ENCODE assay signal across 8 mouse cellular contexts in genomic region chr17:31519946-31520838, GRCm38 (mm10). TPM values are rescaled to one million over a fixed set of nuclear protein-coding genes. Genes with fewer than 3 reads are reported as not detected.
A peak's percentile ranks its signal among the peaks of the same experiment; 100 is the strongest.
DNase-seq lines count a peak whose midpoint lies in the region; ATAC-seq lines count a peak whose summit lies in the region.

Gene Wdr4, minus strand, starts transcription at chr17:31519980.
Gene Ndufv3, plus strand, starts transcription at chr17:31520115.

- peak within 1 kb of the TSS; percentile 83 for H3K4me3 ChIP-seq in hindbrain, embryonic 16.5 days (ENCODE audit: low read length)
- peak within 1 kb of the TSS; percentile 98 for H3K4me3 ChIP-seq in macrophage (ENCODE audit: inconsistent target)

- H3K27ac ChIP-seq in hindbrain, embryonic 16.5 days (ENCODE audit: low read depth, low read length), result peak within 1 kb of the TSS; percentile 87
- H3K27ac ChIP-seq in macrophage, result peak within 1 kb of the TSS; percentile 74

- H3K4me2 ChIP-seq in hindbrain, embryonic 16.5 days (ENCODE audit: low read length), result peak within 1 kb of the TSS; percentile 76

- no peaks in the 10 kb centered on the region for H3K27me3 ChIP-seq in hindbrain, embryonic 16.5 days (replicated peaks; ENCODE audit: control insufficient read depth, insufficient read depth, low read length)

- H3K36me3 ChIP-seq in hindbrain, embryonic 16.5 days (ENCODE audit: control insufficient read depth, insufficient read depth, low read length), result peaks cover 3% of the 10 kb centered on the region; the same call in 1 of the 2 replicates
- peaks cover 11% of the 10 kb centered on the region for H3K36me3 ChIP-seq in macrophage (ENCODE audit: inconsistent target)

- peak; percentile 97 for ATAC-seq in hindbrain, embryonic 16.5 days

- DNase-seq in WW6 (ENCODE audit: low read depth, low spot score), result peak; percentile 99
- DNase-seq in cerebellum, postnatal 4 days (ENCODE audit: low spot score in 2 of 2), result peak; percentile 92 to 95
- peak; percentile 100 for DNase-seq in gastrocnemius, adult 18-20 months (ENCODE audit: low spot score)
- peak; percentile 99 for DNase-seq in left cerebral cortex, adult 18-20 months (ENCODE audit: low spot score in 2 of 2)
- peak; percentile 99 for DNase-seq in right cerebral cortex, adult 18-20 months
- DNase-seq in urinary bladder, postnatal 10 days (ENCODE audit: low spot score), result peak; percentile 94

- no peaks in the 10 kb centered on the region for H3K9me3 ChIP-seq in hindbrain, embryonic 16.5 days (ENCODE audit: control insufficient read depth, low read length)

- peaks cover 52% of the 10 kb centered on the region for H3K79me2 ChIP-seq in macrophage (ENCODE audit: inconsistent target)

- H3K4me1 ChIP-seq in hindbrain, embryonic 16.5 days (ENCODE audit: control insufficient read depth, insufficient read depth, low read depth, low read length), result peaks cover 17% of the 10 kb centered on the region

- WGBS in hindbrain, embryonic 16.5 days, result under 1% methylated on average over 45 of the region's 45 CpGs
- under 1% methylated on average over 45 of the region's 45 CpGs for WGBS in macrophage (ENCODE audit: missing documents)

- peak within 1 kb of the TSS; percentile 84 for H3K9ac ChIP-seq in hindbrain, embryonic 16.5 days (ENCODE audit: low read depth, low read length)

RNA-seq across cellular contexts. Expression of gene Wdr4, which starts in this region (rescaled TPM):
- 1 to 10 TPM; 4.6 to 7.5 TPM for total RNA-seq in gastrocnemius, adult 18-20 months (2021)
- polyA plus RNA-seq in hindbrain, embryonic 16.5 days (2015; fragmentation: Nextera tagmentation; extraction: Ambion mirVana), result 38.1 and 41.2 TPM in 2 replicates
- 10 to 100 TPM; 22.7 to 24.3 TPM for total RNA-seq in left cerebral cortex, adult 18-20 months (2021)
- total RNA-seq in macrophage (2018; cell fraction: chromatin; rRNA removed), result 10 to 100 TPM; 28.2 to 88.6 (median 42.7) TPM
- total RNA-seq in macrophage (2018; cell fraction: cytosol; rRNA removed), result 1 to 10 TPM; 2.3 to 7.4 (median 3.9) TPM
- total RNA-seq in macrophage (2018; cell fraction: nucleus; rRNA removed), result 10 to 100 TPM in 24 of 26 experiments, 1 to 10 TPM in 2; 8.6 to 54.4 (median 20.6) TPM
- 4.1 to 9.5 TPM (median 9.2 TPM) in 3 replicates for polyA plus RNA-seq in macrophage (2018)

RNA-seq across cellular contexts. Expression of gene Ndufv3, which starts in this region (rescaled TPM):
- total RNA-seq in gastrocnemius, adult 18-20 months (2021), result 100 to 1,000 TPM; 469 to 480 TPM
- 431 and 478 TPM in 2 replicates for polyA plus RNA-seq in hindbrain, embryonic 16.5 days (2015; fragmentation: Nextera tagmentation; extraction: Ambion mirVana)
- 100 to 1,000 TPM; 232 to 236 TPM for total RNA-seq in left cerebral cortex, adult 18-20 months (2021)
- total RNA-seq in macrophage (2018; cell fraction: chromatin; rRNA removed), result 10 to 100 TPM in 16 of 26 experiments, 1 to 10 TPM in 10; 1.2 to 61.4 (median 13.9) TPM
- total RNA-seq in macrophage (2018; cell fraction: cytosol; rRNA removed), result 100 to 1,000 TPM; 107 to 223 (median 149) TPM
- 10 to 100 TPM in 25 of 26 experiments, 1 to 10 TPM in 1; 9.7 to 46.9 (median 21.3) TPM for total RNA-seq in macrophage (2018; cell fraction: nucleus; rRNA removed)
- 192 to 199 TPM (median 195 TPM) in 3 replicates for polyA plus RNA-seq in macrophage (2018)

Comparison
In these comparisons a context has a peak if more than half of its experiments do, and no peak if none do; other contexts are left out.
1. Peak in every context shown above with its lines: DNase-seq, ATAC-seq, H3K4me3 ChIP-seq and H3K27ac ChIP-seq.